Mouse (Mus musculus): ENCODE measurements around the gene Hoxa3. TPM values are rescaled to one million over a fixed set of nuclear protein-coding genes. Genes with fewer than 3 reads are reported as not detected.

The Hoxa3 gene
- 0.02 TPM in 1 of 2 replicates, not detected in the other for polyA plus RNA-seq (2012)

GRCm38 (mm10) chr6:52213119-52213986, at the start of gene Hoxa3, which contains the start of gene Gm28308:
TSS of gene Hoxa3 (minus strand) at chr6:52213336.
TSS of gene Gm28308 (minus strand) at chr6:52213339.
- H3K4me1 ChIP-seq (ENCODE audit: control insufficient read depth) = no peaks in the 10 kb centered on the region
- no peak for TF ChIP-seq TAL1 (IDR thresholded peaks at IDR 0.05; ENCODE audit: low read length)
- TF ChIP-seq GATA1 (IDR thresholded peaks at IDR 0.05; ENCODE audit: low read length) = no peak
- no peaks in the 10 kb centered on the region; the same call in 1 of the 2 replicates for H3K9me3 ChIP-seq (ENCODE audit: control insufficient read depth, low read length)
- no peak within 1 kb of the TSS for H3K4me3 ChIP-seq (replicated peaks)
- H3K36me3 ChIP-seq (ENCODE audit: control insufficient read depth) = no peaks in the 10 kb centered on the region
- peaks cover 100% of the 10 kb centered on the region for H3K27me3 ChIP-seq (ENCODE audit: control insufficient read depth)

- Histone ChIP-seq H3K27me3 (ENCODE audit: control insufficient read depth) (peaks cover 100% of the 10 kb centered on the region), H3K4me3 (replicated peaks) (no peak overlapping the region)
These were observed 49.6 kb upstream of the Hoxa3 start for GRCm38 (mm10) chr6:52262463-52263320.

GRCm38 (mm10) chr6:52261751-52262462, 48.8 kb upstream of the Hoxa3 start:
- H3K27me3 ChIP-seq (ENCODE audit: control insufficient read depth) = peaks cover 100% of the 10 kb centered on the region
- peaks cover 2% of the 10 kb centered on the region; the same call in 1 of the 2 replicates for H3K9me3 ChIP-seq (ENCODE audit: control insufficient read depth, low read length)
- no peaks in the 10 kb centered on the region for H3K4me1 ChIP-seq (ENCODE audit: control insufficient read depth)
- TF ChIP-seq TAL1 (IDR thresholded peaks at IDR 0.05; ENCODE audit: low read length) (no peak), GATA1 (IDR thresholded peaks at IDR 0.05; ENCODE audit: low read length) (no peak)
- no peaks in the 10 kb centered on the region for H3K36me3 ChIP-seq (ENCODE audit: control insufficient read depth)
- no peak overlapping the region for H3K4me3 ChIP-seq (replicated peaks)

More at GRCm38 (mm10) chr6:52262463-52263320, 49.6 kb upstream of the Hoxa3 start:
- TF ChIP-seq TAL1 (IDR thresholded peaks at IDR 0.05; ENCODE audit: low read length) (no peak), GATA1 (IDR thresholded peaks at IDR 0.05; ENCODE audit: low read length) (no peak)
- Histone ChIP-seq H3K9me3 (ENCODE audit: control insufficient read depth, low read length) (peaks cover 2% of the 10 kb centered on the region; the same call in 1 of the 2 replicates), H3K4me1 (ENCODE audit: control insufficient read depth) (no peaks in the 10 kb centered on the region), H3K36me3 (ENCODE audit: control insufficient read depth) (no peaks in the 10 kb centered on the region)

GRCm38 (mm10) chr6:52260654-52261575, 47.8 kb upstream of the Hoxa3 start, which contains the start of gene Hoxa13:
TSS of gene Hoxa13 (minus strand) at chr6:52260880.
- no peaks in the 10 kb centered on the region for H3K4me1 ChIP-seq (ENCODE audit: control insufficient read depth)
- peaks cover 100% of the 10 kb centered on the region for H3K27me3 ChIP-seq (ENCODE audit: control insufficient read depth)
- H3K4me3 ChIP-seq (replicated peaks) = no peak within 1 kb of the TSS
- H3K36me3 ChIP-seq (ENCODE audit: control insufficient read depth) = no peaks in the 10 kb centered on the region
- TF ChIP-seq TAL1 (IDR thresholded peaks at IDR 0.05; ENCODE audit: low read length) = no peak
- TF ChIP-seq GATA1 (IDR thresholded peaks at IDR 0.05; ENCODE audit: low read length) = no peak
- peaks cover 2% of the 10 kb centered on the region; the same call in 1 of the 2 replicates for H3K9me3 ChIP-seq (ENCODE audit: control insufficient read depth, low read length)

- Histone ChIP-seq H3K9me3 (ENCODE audit: control insufficient read depth, low read length) (peaks cover 2% of the 10 kb centered on the region; the same call in 1 of the 2 replicates), H3K4me3 (replicated peaks) (no peak overlapping the region), H3K36me3 (ENCODE audit: control insufficient read depth) (no peaks in the 10 kb centered on the region), H3K27me3 (ENCODE audit: control insufficient read depth) (peaks cover 99% of the 10 kb centered on the region), H3K4me1 (ENCODE audit: control insufficient read depth) (no peaks in the 10 kb centered on the region)
- TF ChIP-seq GATA1 (IDR thresholded peaks at IDR 0.05; ENCODE audit: low read length) (no peak), TAL1 (IDR thresholded peaks at IDR 0.05; ENCODE audit: low read length) (no peak)
These were observed 46.7 kb upstream of the Hoxa3 start for GRCm38 (mm10) chr6:52259811-52260261.

GRCm38 (mm10) chr6:52259081-52259790, 46.1 kb upstream of the Hoxa3 start:
- H3K9me3 ChIP-seq (ENCODE audit: control insufficient read depth, low read length) = peaks cover 2% of the 10 kb centered on the region; the same call in 1 of the 2 replicates
- no peaks in the 10 kb centered on the region for H3K36me3 ChIP-seq (ENCODE audit: control insufficient read depth)
- TF ChIP-seq GATA1 (IDR thresholded peaks at IDR 0.05; ENCODE audit: low read length) = no peak
- no peak for TF ChIP-seq TAL1 (IDR thresholded peaks at IDR 0.05; ENCODE audit: low read length)
- no peaks in the 10 kb centered on the region for H3K4me1 ChIP-seq (ENCODE audit: control insufficient read depth)
- H3K4me3 ChIP-seq (replicated peaks) = no peak overlapping the region
- H3K27me3 ChIP-seq (ENCODE audit: control insufficient read depth) = peaks cover 99% of the 10 kb centered on the region

- Histone ChIP-seq H3K27me3 (ENCODE audit: control insufficient read depth) (peaks cover 99% of the 10 kb centered on the region), H3K36me3 (ENCODE audit: control insufficient read depth) (no peaks in the 10 kb centered on the region), H3K4me3 (replicated peaks) (no peak overlapping the region), H3K9me3 (ENCODE audit: control insufficient read depth, low read length) (peaks cover 2% of the 10 kb centered on the region; the same call in 1 of the 2 replicates), H3K4me1 (ENCODE audit: control insufficient read depth) (no peaks in the 10 kb centered on the region)
- TF ChIP-seq TAL1 (IDR thresholded peaks at IDR 0.05; ENCODE audit: low read length) = no peak
- no peak for TF ChIP-seq GATA1 (IDR thresholded peaks at IDR 0.05; ENCODE audit: low read length)
These were observed 43.8 kb upstream of the Hoxa3 start for GRCm38 (mm10) chr6:52256956-52257355.

Measured in erythroblast, embryonic 14.5 days (primary cell).